Mouse (Mus musculus) hindlimb bud, embryonic 11.5 days (tissue): ENCODE results near the gene Higd1b.

ENCODE experiments used
- DNase-seq: peaks from one replicate; pipeline ENCODE4 v3.0.0-alpha.2; 2012; ENCODE audit warnings: low read depth, low spot score; ENCODE audit errors: extremely low spot score

The Higd1b gene

DNA sequence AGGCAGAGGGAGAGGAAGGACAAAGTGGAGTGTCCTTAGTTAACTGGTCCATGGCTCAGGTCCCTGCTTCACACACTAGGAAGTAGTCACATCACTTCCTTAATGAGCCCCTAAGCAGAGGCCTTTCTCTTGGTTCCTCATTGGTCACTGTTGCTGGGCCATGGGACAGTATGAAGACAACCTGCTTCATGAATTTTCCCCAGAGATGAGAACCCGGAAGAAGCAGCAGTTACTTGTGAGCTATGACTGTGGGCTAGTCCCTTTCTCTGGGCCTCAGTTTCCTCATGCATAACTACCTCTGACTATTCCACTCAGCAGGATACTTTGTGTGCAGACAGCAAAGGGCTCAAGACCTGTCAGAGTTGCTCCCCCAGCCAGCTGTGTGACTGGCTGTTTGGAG lies 1.7 kb downstream of the Higd1b start:
- no peak for DNase-seq

DNA sequence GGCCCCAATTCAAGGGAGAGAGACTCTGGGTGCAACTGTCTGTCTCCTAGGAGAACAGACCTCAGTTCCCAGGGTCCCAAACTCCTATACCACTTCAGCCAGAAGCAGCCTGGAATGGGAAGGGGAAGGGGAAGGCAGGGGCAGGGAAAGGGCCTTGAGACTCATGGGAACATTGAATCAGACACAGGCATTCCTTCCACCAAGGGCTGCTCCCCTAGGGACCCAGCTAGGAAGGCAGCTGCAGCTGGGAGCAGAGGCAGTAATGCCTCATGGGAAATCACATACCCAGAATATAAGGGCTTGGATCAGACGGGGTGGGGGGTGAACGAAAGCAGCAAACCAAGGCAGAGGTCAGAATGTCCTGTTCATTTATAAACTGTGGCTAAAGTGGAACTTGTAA lies 2.5 kb downstream of the Higd1b start:
- DNase-seq, result no peak

DNA sequence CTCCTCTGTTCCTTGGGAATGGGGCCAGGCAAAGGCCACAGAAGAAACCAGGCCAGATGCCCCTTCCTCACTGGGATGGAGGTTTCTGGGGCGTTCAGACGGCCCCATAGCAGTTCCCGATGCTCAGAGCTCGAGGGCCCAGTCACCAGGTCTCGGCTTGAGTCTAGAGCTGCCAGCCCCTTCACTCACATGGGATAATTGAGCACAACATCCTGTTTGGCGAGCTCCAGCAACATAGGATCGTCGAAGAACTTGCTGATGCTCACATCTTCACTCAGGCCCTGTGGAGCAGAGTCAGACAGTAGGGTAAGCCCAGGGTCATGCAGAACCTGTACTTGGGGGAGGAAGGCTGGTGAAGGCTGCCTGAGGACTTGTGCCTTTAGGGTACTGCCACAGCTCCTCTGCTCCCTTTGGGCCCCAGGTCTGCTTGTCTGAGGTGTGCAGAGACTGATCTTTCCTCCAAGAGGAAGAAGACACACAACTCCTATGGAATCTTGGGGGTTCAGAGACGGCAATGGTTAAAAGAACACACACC lies 3.0 kb downstream of the Higd1b start:
- DNase-seq, result no peak

DNA sequence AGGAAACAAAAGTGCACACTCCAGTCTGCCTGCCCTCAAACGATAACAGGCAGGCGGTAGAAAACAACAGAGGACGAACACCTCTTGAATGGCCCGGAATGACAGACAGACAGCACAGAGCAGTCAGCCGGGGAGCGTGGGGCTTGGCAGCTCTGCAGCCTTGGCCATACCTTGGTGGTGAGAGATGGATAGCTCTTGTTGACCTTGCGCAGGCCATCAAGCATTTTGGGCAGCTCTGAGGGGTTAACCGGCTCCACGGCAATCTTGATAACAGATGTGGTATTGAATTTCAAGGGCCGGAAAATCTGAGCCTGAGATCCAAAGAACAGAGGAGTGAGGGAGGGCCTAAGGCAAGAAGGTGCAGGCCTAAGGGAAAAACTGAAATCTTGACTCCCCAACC lies 10.3 kb downstream of the Higd1b start:
- DNase-seq, result no peak

DNA sequence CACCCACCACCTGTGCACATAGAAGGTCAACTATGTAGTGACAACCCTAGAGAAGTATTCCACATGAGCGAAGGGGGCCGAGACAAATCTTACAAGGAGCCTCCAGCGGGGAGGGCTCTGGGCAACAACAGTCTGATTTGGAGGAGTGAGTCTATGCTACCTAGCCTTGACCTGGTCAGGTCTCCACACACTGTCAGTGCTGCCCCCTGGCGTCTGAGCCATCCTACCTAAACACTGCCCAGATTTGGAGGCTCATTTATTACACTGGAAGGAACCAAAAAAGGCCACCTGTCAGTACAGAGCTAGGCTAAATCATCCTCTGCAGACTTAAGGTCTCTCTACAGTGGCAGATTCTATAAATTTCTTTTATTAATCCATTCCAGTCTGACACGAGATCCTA lies 16.2 kb downstream of the Higd1b start:
- no peak for DNase-seq

DNA sequence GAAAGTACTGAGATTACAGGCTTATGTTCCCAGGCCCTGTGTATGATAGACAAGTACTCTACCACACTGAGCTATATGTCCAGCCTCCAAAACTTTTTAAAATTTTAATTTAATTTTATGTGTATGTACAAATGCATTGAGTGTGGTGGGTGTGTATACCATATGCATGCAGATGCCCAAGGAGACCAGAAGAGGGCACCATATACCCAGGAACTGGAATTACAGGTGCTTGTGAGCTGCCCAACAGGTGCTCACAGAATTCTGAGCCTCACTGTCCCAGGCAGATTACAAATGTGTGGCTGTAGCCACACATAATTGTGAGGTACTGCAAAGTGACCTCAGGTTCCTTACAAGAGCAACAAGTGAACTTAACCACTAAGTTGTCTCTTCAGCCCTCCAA lies 18.1 kb downstream of the Higd1b start:
- DNase-seq, result no peak

DNA sequence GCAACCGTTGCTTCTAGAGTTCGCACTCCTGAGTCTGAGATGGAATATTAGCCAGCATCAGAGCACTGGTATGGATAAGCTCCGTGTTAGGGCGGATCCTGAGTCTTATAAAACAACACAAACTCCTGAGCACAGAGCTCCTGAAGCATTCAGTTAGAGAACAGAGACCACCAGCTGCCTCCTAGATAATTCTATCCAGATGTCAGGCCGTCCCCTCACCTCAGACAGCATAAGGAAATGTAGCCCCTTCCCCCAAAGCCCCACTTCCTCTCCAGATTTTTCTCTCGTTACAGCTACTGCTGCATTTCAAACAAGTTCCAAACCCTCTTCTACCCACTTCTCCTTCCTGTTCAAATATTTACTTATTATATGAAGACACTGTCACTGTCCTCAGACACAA lies 20.3 kb downstream of the Higd1b start:
- DNase-seq, result peak; percentile 28

DNA sequence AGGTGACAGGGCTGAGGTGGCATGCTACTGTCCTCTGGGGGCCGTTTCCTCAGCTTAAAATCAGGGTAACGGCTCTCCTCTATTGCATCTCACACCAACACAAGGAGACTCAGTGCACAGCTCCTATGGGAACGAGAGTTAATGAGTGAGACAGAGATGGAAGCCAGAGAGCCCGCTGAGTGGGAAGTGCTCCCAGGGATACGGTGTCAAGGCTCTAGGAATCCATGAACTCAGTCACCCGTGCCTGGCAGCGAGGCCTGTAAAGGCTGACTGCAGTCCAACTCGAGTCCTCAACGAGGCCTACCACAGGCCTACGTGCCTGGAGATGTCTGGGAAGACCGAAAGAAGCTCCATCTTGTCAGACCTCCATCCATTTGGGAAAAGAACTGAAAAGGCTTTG lies 23.3 kb downstream of the Higd1b start:
- no peak for DNase-seq

DNA sequence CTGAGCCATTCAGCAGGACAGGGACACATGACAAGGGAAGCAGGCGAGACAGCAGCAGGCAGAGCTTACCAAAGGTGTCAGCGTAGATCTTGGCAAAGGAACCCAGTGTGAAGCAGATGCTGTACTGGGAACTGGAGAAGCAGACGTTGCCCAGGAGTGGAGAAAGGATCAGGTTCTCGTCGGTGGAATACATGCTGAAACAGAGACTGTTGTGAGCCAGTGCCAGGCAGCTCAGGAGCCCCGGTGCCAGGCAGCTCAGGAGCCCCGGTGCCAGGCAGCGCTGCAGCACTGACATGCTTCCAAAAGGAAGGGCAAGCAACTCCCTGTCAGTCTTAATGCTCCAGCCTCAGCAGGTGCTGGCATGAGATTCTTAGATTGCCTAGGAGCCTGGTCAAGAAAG lies 24.3 kb downstream of the Higd1b start:
- DNase-seq, result no peak

DNA sequence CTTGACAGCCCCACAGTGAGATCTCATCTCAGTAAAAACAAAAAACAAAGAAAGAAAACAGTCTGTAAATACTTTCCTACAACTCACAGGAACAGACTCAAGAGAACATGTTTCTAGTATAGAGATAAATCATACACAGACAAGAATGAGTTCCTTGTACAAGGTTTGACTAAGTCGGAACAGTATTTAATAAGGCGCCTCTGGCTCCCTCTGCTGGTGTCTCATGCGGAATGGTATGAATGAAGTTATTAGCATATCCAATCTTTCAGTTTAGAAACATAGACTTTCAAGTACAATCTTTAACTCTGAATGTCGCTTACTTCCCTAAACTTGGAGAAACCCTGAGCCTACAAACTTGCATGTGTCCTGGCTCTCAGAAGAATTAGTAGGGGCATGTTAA lies 28.6 kb downstream of the Higd1b start:
- peak; percentile 41 for DNase-seq

DNA sequence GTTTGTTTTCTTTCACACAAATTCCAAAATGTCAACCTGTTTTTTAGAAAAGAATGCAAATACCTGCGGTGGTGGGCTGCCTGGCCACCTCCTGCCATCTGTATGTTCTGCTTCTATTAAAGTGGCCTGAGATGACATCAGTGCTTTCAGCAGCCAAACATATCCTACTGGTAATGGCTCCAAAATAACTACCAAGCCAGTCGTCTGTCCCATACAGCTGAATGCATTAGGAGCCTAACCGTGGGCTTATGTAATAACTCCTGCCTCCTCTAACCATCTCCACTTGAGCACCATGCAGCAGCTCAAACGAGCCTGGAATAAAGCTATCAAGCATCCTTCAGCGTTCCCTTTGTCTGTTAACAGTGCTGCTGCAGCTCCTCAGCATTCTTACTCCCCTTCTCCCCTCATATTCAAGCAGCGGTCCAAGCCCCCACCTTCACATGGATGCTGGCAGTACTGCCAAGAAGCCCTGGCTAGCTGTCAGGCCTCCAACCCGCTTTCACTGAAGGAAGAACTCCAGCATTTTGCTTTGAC lies 39.2 kb downstream of the Higd1b start:
- no peak for DNase-seq

DNA sequence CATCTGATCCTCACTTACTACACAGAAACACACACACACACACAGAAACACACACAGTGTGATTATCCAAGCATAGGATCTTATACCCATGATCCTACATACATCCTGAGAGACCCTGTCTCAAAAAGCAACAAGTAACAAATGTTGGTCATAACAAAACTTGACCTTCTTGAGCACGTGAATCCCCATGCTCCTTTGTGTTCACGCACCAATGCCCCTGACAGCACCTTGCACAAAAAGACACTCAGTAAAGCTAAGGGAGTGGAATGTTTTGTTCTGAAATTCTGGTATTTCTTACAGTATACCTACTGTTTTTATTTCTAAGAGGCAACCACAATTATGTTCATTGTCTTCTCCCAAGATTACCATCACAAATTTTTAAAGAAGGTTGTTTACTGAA lies 43.9 kb downstream of the Higd1b start:
- DNase-seq, result no peak

DNA sequence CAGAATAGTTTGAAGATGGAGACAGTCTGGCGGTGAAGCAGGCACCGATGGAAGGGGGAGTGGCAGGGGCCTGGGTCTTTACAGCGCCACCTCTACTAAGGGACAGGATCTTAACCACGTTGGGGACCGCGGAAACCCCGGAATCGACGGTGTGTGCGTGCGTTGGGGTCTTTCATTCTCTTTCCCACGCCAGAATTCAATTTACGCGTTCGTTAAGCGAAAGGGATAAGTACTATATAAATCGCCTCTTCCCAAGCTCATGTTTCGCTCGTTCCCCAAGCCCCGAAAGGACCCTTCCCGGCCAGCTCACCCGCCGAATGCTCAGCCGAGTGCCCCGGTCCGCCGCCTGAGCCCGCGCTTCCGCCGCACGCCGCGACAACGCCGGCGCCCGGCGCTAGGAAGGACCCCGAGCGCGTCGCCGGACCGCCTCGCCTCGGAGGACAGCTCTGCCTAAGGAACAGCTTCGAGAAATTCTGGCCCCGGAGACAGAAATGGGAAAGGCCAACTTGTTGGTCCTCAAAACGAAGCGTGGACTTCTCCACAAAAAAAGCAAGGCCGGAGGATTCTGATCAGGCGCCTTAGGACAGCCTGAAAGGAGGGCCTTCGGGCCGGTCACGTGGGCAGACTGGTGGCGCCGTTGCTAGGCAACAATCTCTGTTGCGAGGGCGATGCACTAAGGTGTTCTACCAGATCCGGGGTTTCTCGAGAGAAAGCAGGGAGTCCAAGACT lies 45.1 kb downstream of the Higd1b start, which contains the start of the genes Eftud2 and Ccdc103:
Gene Eftud2 (minus strand): TSS at position 401 of the 729 bp plus-strand sequence.
Gene Ccdc103 (plus strand): TSS at position 620 of the 729 bp plus-strand sequence.
- DNase-seq, result peak; percentile 87

DNA sequence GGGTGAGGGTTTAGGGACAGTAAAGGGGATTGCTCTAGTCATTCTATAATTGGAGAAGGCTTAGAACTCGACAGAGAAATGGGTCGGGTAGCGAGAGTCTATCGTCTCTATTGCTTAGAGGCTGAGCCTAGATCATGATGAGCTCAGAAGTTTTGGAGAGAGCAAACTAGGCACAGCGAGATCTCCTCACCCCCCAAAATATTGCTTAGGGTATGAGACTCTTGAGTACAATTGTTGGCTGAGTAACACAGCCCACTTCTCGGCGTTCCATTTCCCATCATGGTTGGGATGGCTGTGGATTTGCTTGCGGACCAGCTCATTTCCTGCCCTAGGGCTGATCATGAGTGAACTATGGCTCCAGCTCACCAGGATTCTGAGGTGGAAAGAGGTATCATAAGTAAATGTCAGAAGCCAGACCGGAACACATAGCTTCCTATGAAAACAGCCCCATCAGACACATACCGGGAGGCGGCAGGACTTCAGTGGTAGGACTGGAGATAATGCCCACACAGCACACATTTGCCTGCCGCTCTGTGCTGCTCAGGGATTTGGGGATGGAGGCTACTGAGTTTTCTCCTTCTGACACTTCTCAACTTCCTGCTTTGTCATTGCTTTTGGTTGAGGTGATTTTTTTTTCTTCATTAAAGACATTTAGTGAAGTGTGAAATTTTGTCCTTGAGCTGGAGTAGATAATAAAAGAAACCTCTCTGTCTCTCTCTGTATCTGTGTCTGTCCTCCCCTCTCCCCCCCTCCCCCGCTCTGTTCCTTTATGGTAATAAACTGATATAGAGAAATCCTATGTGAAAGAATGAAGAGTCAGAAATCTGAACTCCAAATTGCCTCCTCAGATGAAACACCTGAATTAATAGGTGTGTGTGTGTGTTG lies 45.9 kb downstream of the Higd1b start:
- DNase-seq, result no peak

DNA sequence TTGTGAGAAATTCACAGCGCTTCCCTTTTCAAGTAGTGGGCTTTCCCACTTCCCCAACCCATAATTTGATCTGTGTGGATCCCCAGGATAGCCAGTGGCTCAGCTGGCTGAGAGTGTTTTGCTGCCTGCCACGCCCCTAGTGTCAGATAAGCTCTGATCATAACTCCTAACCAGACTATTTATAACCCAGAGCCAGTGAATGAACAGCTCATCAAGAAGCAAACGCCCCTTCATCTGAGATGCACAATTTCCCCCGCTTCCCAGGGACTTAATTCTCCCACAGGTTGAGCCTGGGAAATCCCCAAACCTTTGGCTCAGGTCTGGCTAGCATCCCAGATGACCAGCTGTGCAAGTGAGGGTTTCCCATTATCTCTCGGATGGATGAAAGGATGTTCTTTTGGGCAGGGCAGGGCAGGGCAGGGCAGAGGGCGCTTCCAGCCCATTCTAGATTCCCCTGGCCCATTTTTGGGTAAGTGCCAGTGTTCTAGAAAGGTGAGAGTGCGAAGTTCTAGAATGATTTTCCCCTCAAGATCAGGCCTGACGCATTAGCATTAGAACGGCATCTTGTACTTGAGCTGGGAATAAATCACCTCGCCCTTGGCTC lies 49.1 kb downstream of the Higd1b start, which contains the start of gene Fam187a:
Gene Fam187a (plus strand): TSS at position 554 of the 604 bp plus-strand sequence.
- DNase-seq, result no peak

DNA sequence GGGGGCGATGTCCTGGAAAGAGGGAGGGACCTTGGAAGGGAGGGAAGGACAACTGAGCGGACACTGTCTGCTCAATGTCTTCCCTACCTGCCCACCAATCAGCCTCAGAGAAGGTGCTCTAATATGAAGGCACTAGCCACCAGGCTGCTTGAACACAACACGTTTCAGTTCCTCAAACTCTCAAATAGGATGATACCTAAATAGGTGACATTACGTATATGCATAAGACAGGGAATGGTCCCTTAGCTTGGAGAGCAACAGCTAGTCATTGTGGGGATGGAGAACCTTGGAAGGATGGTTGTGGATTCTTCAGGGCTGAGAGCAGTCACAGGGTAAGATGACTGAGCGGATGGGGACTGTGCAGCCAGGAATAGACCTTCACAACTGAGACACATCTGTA lies 51.8 kb downstream of the Higd1b start:
- DNase-seq, result no peak
